ENCODE assay signal across 9 mouse cellular contexts in the genomic region with DNA sequence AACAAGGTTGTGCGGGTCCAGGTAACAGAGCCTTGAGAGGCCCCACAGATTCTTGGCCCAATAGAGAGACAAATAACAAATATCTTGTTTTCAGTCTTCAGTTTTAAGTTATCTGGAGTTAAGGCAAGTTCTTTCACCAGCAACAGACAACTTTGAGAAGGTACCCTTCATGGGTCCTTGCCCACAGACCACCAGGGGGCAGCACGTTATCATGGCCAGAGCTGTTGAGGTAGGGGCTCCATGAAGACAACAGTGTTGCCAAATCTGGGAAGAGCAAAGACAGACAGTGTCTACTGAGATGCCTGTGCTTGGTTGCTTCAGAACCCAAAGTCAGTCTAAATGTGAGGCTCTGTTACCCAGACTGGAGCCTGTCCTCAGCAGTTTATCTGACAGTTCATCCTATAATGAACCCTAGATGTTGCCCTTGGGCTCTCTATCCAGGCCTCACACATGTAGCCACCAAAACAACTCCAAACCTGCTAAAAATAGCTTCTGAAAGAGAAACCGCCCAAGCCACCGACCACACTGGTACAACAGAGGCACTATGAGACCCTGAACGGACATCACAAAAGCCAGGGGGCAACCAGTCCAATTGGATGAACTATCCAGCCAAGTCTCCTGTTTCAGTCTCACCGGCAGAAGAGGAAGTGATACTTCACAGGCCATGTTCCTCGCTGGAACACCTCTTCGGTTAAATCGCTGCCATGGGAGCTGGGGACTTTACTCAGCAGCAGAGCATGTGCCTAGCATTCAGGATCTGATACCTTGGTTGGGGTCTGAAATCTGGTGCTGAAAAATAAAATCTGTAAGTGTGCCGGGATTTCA. TPM values are rescaled to one million over a fixed set of nuclear protein-coding genes. Genes with fewer than 3 reads are reported as not detected.
DNase-seq lines count a peak whose midpoint lies in the region; ATAC-seq and TF ChIP-seq lines count a peak whose summit lies in the region.
"Had no signal": no experiment of that assay in that cellular context is flagged by ENCODE, and none has a peak within 500 bp of the region (broad histone marks: within the 10 kb centered on the region; RNA-seq: fewer than 3 reads in every experiment).

No protein-coding gene starts in this region.

- TF ChIP-seq POLR2A in MEL (IDR thresholded peaks at IDR 0.05; ENCODE audit: control insufficient read depth in 1 of 2, insufficient read depth in 1 of 2, low read depth in 1 of 2, low read length in 2 of 2, poor library complexity in 1 of 2), result no peak
- no peak for TF ChIP-seq POLR2A in kidney, adult 2 months (IDR thresholded peaks at IDR 0.05; ENCODE audit: low read depth, low read length)

- 75% methylated on average over 10 of the region's 10 CpGs for WGBS in intestine, embryonic 14.5 days
- WGBS in intestine, embryonic 16.5 days, result 76% methylated on average over 10 of the region's 10 CpGs
- WGBS in kidney, adult 2 months, result 72% methylated on average over 10 of the region's 10 CpGs

- no peaks in the 10 kb centered on the region for H3K9me3 ChIP-seq in intestine, embryonic 14.5 days (ENCODE audit: control insufficient read depth, low read length)
- no peaks in the 10 kb centered on the region for H3K9me3 ChIP-seq in intestine, embryonic 16.5 days (ENCODE audit: control insufficient read depth, low read length)
- H3K9me3 ChIP-seq in MEL (replicated peaks; ENCODE audit: insufficient read depth, low read length), result no peaks in the 10 kb centered on the region
- H3K9me3 ChIP-seq: liver, embryonic 15.5 days had no signal

- H3K79me2 ChIP-seq in MEL (ENCODE audit: control insufficient read depth, insufficient read depth, low read length, poor library complexity), result no peaks in the 10 kb centered on the region

- no peak overlapping the region for H3K9ac ChIP-seq in intestine, embryonic 14.5 days (ENCODE audit: low read length)
- H3K9ac ChIP-seq in intestine, embryonic 16.5 days (ENCODE audit: low read depth, low read length), result no peak overlapping the region
- no peak overlapping the region for H3K9ac ChIP-seq in MEL (ENCODE audit: control insufficient read depth, low read depth, low read length, poor library complexity, severe bottlenecking)
- H3K9ac ChIP-seq: liver, embryonic 15.5 days had no signal

- no peak for ATAC-seq in intestine, embryonic 14.5 days (replicated peaks; ENCODE audit: low FRiP score, low TSS enrichment, low read depth)
- no peak for ATAC-seq in intestine, embryonic 16.5 days
- ATAC-seq in megakaryocyte progenitor cell, adult 5-6 weeks (replicated peaks; ENCODE audit: poor library complexity), result peak; percentile 79
- ATAC-seq in erythroblast, adult 5-6 weeks (replicated peaks; ENCODE audit: low FRiP score, poor library complexity, severe bottlenecking), result no peak

- H3K36me3 ChIP-seq in intestine, embryonic 14.5 days (ENCODE audit: control insufficient read depth, insufficient read depth, low read length), result no peaks in the 10 kb centered on the region
- no peaks in the 10 kb centered on the region for H3K36me3 ChIP-seq in intestine, embryonic 16.5 days (ENCODE audit: control insufficient read depth, insufficient read depth, low read length)
- no peaks in the 10 kb centered on the region for H3K36me3 ChIP-seq in MEL (ENCODE audit: control insufficient read depth in 1 of 2, insufficient read depth in 2 of 2, low read length in 2 of 2)
- H3K36me3 ChIP-seq in kidney, adult 2 months (ENCODE audit: control insufficient read depth, insufficient read depth, low read length), result no peaks in the 10 kb centered on the region
- H3K36me3 ChIP-seq: liver, embryonic 15.5 days had no signal

- H3K27ac ChIP-seq in intestine, embryonic 14.5 days (ENCODE audit: low read depth), result no peak overlapping the region
- H3K27ac ChIP-seq in intestine, embryonic 16.5 days (ENCODE audit: low read length), result no peak overlapping the region
- no peak overlapping the region for H3K27ac ChIP-seq in MEL (ENCODE audit: control insufficient read depth, low read depth, low read length)
- H3K27ac ChIP-seq in kidney, adult 2 months (ENCODE audit: insufficient read depth, low read depth, low read length), result no peak overlapping the region
- H3K27ac ChIP-seq: liver, embryonic 15.5 days had no signal

- no peak for TF ChIP-seq RAD21 in MEL (IDR thresholded peaks at IDR 0.05; ENCODE audit: low read depth, low read length)

- H3K27me3 ChIP-seq in intestine, embryonic 14.5 days (replicated peaks; ENCODE audit: control insufficient read depth, insufficient read depth, low read length), result no peaks in the 10 kb centered on the region
- no peaks in the 10 kb centered on the region for H3K27me3 ChIP-seq in intestine, embryonic 16.5 days (replicated peaks; ENCODE audit: control insufficient read depth, insufficient read depth, low read length)
- no peaks in the 10 kb centered on the region for H3K27me3 ChIP-seq in MEL (ENCODE audit: control insufficient read depth in 1 of 2, insufficient read depth in 2 of 2, low read length in 2 of 2)
- no peaks in the 10 kb centered on the region for H3K27me3 ChIP-seq in kidney, adult 2 months (replicated peaks; ENCODE audit: control insufficient read depth, insufficient read depth, low read length)
- H3K27me3 ChIP-seq: liver, embryonic 15.5 days had no signal

- no peak overlapping the region for H3K4me2 ChIP-seq in intestine, embryonic 14.5 days (ENCODE audit: low read length)
- H3K4me2 ChIP-seq in intestine, embryonic 16.5 days (ENCODE audit: low read depth, low read length), result no peak overlapping the region
- H3K4me2 ChIP-seq: liver, embryonic 15.5 days had no signal

- TF ChIP-seq CTCF in MEL (IDR thresholded peaks at IDR 0.05 in 2 of 3, conservative IDR thresholded peaks at IDR 0.05 in 1 of 3; ENCODE audit: control insufficient read depth in 1 of 3, insufficient read depth in 1 of 3, low read depth in 2 of 3, low read length in 3 of 3, poor library complexity in 1 of 3, severe bottlenecking in 1 of 3), result no peak; a peak in 1 of 6 replicates
- peak; percentile 61 for TF ChIP-seq CTCF in kidney, adult 2 months (conservative IDR thresholded peaks at IDR 0.05; ENCODE audit: insufficient read depth, insufficient read length, low read depth, low read length)

- TF ChIP-seq EP300 in MEL (IDR thresholded peaks at IDR 0.05; ENCODE audit: low read depth in 1 of 2, low read length in 2 of 2), result no peak

- peak; percentile 70 for DNase-seq in intestine, embryonic 14.5 days (ENCODE audit: low spot score)
- DNase-seq in MEL (ENCODE audit: low read depth, low spot score), result peak; percentile 2
- peak; percentile 4 for DNase-seq in c-Kit-positive CD71-positive TER-119-positive erythroid progenitor cells, embryonic 14.5 days (ENCODE audit: low spot score)
- DNase-seq in kidney, adult 2 months, result peak; percentile 38
- DNase-seq in thymus, postnatal 14 days, result peak; percentile 70

- peaks cover 5% of the 10 kb centered on the region; the same call in 1 of the 2 replicates for H3K4me1 ChIP-seq in intestine, embryonic 14.5 days (replicated peaks; ENCODE audit: control insufficient read depth, insufficient read depth, low read length)
- no peaks in the 10 kb centered on the region for H3K4me1 ChIP-seq in intestine, embryonic 16.5 days (ENCODE audit: control insufficient read depth, insufficient read depth, low read length)
- H3K4me1 ChIP-seq in MEL (ENCODE audit: control insufficient read depth in 1 of 2, insufficient read depth in 2 of 2, low read length in 2 of 2), result no peaks in the 10 kb centered on the region
- no peaks in the 10 kb centered on the region for H3K4me1 ChIP-seq in kidney, adult 2 months (ENCODE audit: control insufficient read depth, insufficient read depth, low read length)
- H3K4me1 ChIP-seq: liver, embryonic 15.5 days had no signal

- no peak overlapping the region for H3K4me3 ChIP-seq in intestine, embryonic 14.5 days (ENCODE audit: low read depth, low read length)
- no peak overlapping the region for H3K4me3 ChIP-seq in intestine, embryonic 16.5 days (ENCODE audit: low read length)
- no peak overlapping the region for H3K4me3 ChIP-seq in MEL (ENCODE audit: control insufficient read depth in 1 of 2, insufficient read depth in 1 of 2, low read depth in 2 of 2, low read length in 2 of 2)
- H3K4me3 ChIP-seq in kidney, adult 2 months (ENCODE audit: insufficient read depth, low read depth, low read length), result no peak overlapping the region
- H3K4me3 ChIP-seq: liver, embryonic 15.5 days had no signal

TF ChIP-seq in MEL, 35 proteins besides CTCF, POLR2A, EP300 and RAD21 (continues in another document):
- TF ChIP-seq ETS1 (IDR thresholded peaks at IDR 0.05; ENCODE audit: low read depth, low read length), result no peak
- TF ChIP-seq UBTF (IDR thresholded peaks at IDR 0.05; ENCODE audit: borderline replicate concordance, insufficient read depth, low read depth, low read length), result no peak
- TF ChIP-seq MYC (IDR thresholded peaks at IDR 0.05; ENCODE audit: low read depth, low read length), result no peak
- TF ChIP-seq USF2 (IDR thresholded peaks at IDR 0.05; ENCODE audit: borderline replicate concordance in 1 of 2, insufficient read depth in 1 of 2, low read depth in 1 of 2, low read length in 2 of 2), result no peak
- no peak for TF ChIP-seq ELF1 (IDR thresholded peaks at IDR 0.05; ENCODE audit: low read depth, low read length)
- no peak for TF ChIP-seq GATA1 (IDR thresholded peaks at IDR 0.05; ENCODE audit: low read depth, low read length)

RNA-seq across cellular contexts. Expression of a gene that starts 19.6 kb away (rescaled TPM):
- polyA plus RNA-seq in intestine, embryonic 14.5 days (2014; fragmentation: Nextera tagmentation; extraction: Ambion mirVana), result 3.2 and 3.5 TPM in 2 replicates
- 1.6 and 1.8 TPM in 2 replicates for polyA plus RNA-seq in intestine, embryonic 16.5 days (2015; fragmentation: Nextera tagmentation; extraction: Ambion mirVana)
- not detected in 2 replicates for total RNA-seq in MEL (2012; rRNA removed)
- not detected for polyA plus RNA-seq in MEL (2012; ENCODE audit: insufficient read depth in 1 of 2, insufficient read length in 2 of 2, low read depth in 1 of 2, low replicate concordance in 2 of 2, missing spikeins in 1 of 2)
- 0.34 and 0.36 TPM in 2 replicates for polyA plus RNA-seq in kidney, adult 2 months (2012; rRNA removed)
- not detected in 2 replicates for total RNA-seq in megakaryocyte progenitor cell, adult 5-6 weeks (2015)
- 0.29 TPM in 1 of 2 replicates, not detected in the other for total RNA-seq in megakaryocyte progenitor cell, adult 5-6 weeks (2017)
- total RNA-seq in erythroblast, adult 5-6 weeks (2015; ENCODE audit: low replicate concordance), result not detected in 2 replicates
- 0.77 TPM in 1 of 2 replicates, not detected in the other for total RNA-seq in erythroblast, adult 5-6 weeks (2017; ENCODE audit: low replicate concordance)
- polyA plus RNA-seq: liver, embryonic 15.5 days had no signal

RNA-seq across cellular contexts. Expression of a gene that starts 32.5 kb away (rescaled TPM):
- polyA plus RNA-seq in intestine, embryonic 14.5 days (2014; fragmentation: Nextera tagmentation; extraction: Ambion mirVana), result 53.0 and 54.1 TPM in 2 replicates
- polyA plus RNA-seq in intestine, embryonic 16.5 days (2015; fragmentation: Nextera tagmentation; extraction: Ambion mirVana), result 46.6 and 46.8 TPM in 2 replicates
- not detected in 2 replicates for total RNA-seq in MEL (2012; rRNA removed)
- polyA plus RNA-seq in MEL (2012; ENCODE audit: insufficient read depth in 1 of 2, insufficient read length in 2 of 2, low read depth in 1 of 2, low replicate concordance in 2 of 2, missing spikeins in 1 of 2), result not detected
- 28.4 and 30.6 TPM in 2 replicates for polyA plus RNA-seq in kidney, adult 2 months (2012; rRNA removed)
- total RNA-seq in megakaryocyte progenitor cell, adult 5-6 weeks (2015), result 12.0 and 13.8 TPM in 2 replicates
- 11.4 and 11.7 TPM in 2 replicates for total RNA-seq in megakaryocyte progenitor cell, adult 5-6 weeks (2017)
- 2.3 and 3.1 TPM in 2 replicates for total RNA-seq in erythroblast, adult 5-6 weeks (2015; ENCODE audit: low replicate concordance)
- 2.9 and 4.7 TPM in 2 replicates for total RNA-seq in erythroblast, adult 5-6 weeks (2017; ENCODE audit: low replicate concordance)

Comparison
In these comparisons a context has a peak if more than half of its experiments do, and no peak if none do; other contexts are left out.
1. DNase-seq: peak in every context shown above with its lines; median percentile 70 in intestine, embryonic 14.5 days; 70 in thymus, postnatal 14 days; 38 in kidney, adult 2 months; 4 in c-Kit-positive CD71-positive TER-119-positive erythroid progenitor cells, embryonic 14.5 days; 2 in MEL.
2. RNA of a gene that starts 32.5 kb away (polyA plus RNA-seq): 53.0 to 54.1 TPM in intestine, embryonic 14.5 days, 46.6 to 46.8 TPM in intestine, embryonic 16.5 days and 28.4 to 30.6 TPM in kidney, adult 2 months; not detected in MEL; every median in the first group is over 10 times any median in the second.